Mouse (Mus musculus): Measurements from ENCODE around the gene Trim39. TPM values are rescaled to one million over a fixed set of nuclear protein-coding genes. Genes with fewer than 3 reads are reported as not detected.

The Trim39 gene
- 10 to 100 TPM; 15.7 to 20.0 TPM for total RNA-seq (2021)
- long read RNA-seq, experiment 1, transcript Trim39-203 (7 exons, 3,204 nt): major isoform, 15 of 22 reads
- long read RNA-seq, experiment 1, partial matches to known transcripts: 3 of 22 reads
- long read RNA-seq, experiment 1, other reads (novel, unspliced or antisense): 2 of 22 reads
- long read RNA-seq, experiment 2, transcript Trim39-203 (7 exons, 3,204 nt): major isoform, 5 of 6 reads
- long read RNA-seq, experiment 2, partial matches to known transcripts: 0 of 6 reads
- long read RNA-seq, experiment 2, other reads (novel, unspliced or antisense): 0 of 6 reads

- peak in 1 of 2 experiments; percentile 80 for DNase-seq
These were observed at the start of gene Trim39 for GRCm38 (mm10) chr17:36271586-36272256. Trim39 (minus strand) TSS chr17:36272247.

GRCm38 (mm10) chr17:36315689-36316253 lies 43.7 kb upstream of the Trim39 start:
- DNase-seq: no peak

GRCm38 (mm10) chr17:36315041-36315688 lies 43.1 kb upstream of the Trim39 start:
- peak; percentile 48 to 68 for DNase-seq

- DNase-seq: no peak
These were observed 42.5 kb upstream of the Trim39 start for GRCm38 (mm10) chr17:36314511-36314910.

- DNase-seq: no peak
These were observed 37.2 kb upstream of the Trim39 start for GRCm38 (mm10) chr17:36309293-36309692.

- DNase-seq: peak; percentile 68 to 78
These were observed 36.8 kb upstream of the Trim39 start for GRCm38 (mm10) chr17:36308855-36309254.

- DNase-seq: no peak
These were observed 14.3 kb upstream of the Trim39 start, which contains the start of gene H2-M10.2 for GRCm38 (mm10) chr17:36286390-36286789. H2-M10.2 (minus strand) TSS chr17:36286490.

- no peak for DNase-seq
These were observed 9.6 kb upstream of the Trim39 start for GRCm38 (mm10) chr17:36281521-36282245.

- DNase-seq: no peak
These were observed 2.7 kb upstream of the Trim39 start for GRCm38 (mm10) chr17:36274776-36275175.

GRCm38 (mm10) chr17:36273796-36274195 lies 1.7 kb upstream of the Trim39 start:
- DNase-seq: no peak

- no peak for DNase-seq
These were observed 758 bp upstream of the Trim39 start for GRCm38 (mm10) chr17:36272643-36273366.

GRCm38 (mm10) chr17:36270956-36271585 lies 976 bp downstream of the Trim39 start:
- DNase-seq: peak; percentile 91 to 94

GRCm38 (mm10) chr17:36265834-36266233 lies 6.2 kb downstream of the Trim39 start:
- DNase-seq: peak in 1 of 2 experiments; percentile 18

GRCm38 (mm10) chr17:36264273-36264925 lies 7.6 kb downstream of the Trim39 start:
- no peak for DNase-seq

GRCm38 (mm10) chr17:36261511-36262166 lies 10.4 kb downstream of the Trim39 start:
- DNase-seq: no peak

- no peak for DNase-seq
These were observed 14.1 kb downstream of the Trim39 start, which contains the start of gene Rpp21 for GRCm38 (mm10) chr17:36257969-36258368. Rpp21 (minus strand) TSS chr17:36258069.

GRCm38 (mm10) chr17:36257241-36257947 lies 14.7 kb downstream of the Trim39 start:
- DNase-seq: peak; percentile 84 to 88

GRCm38 (mm10) chr17:36253087-36253600 lies 18.9 kb downstream of the Trim39 start:
- no peak for DNase-seq

Data from adrenal gland, postnatal 36 days (tissue).